Mouse (Mus musculus): Measurements from ENCODE around the gene Gab2. TPM values are rescaled to one million over a fixed set of nuclear protein-coding genes. Genes with fewer than 3 reads are reported as not detected.

The Gab2 gene
- total and polyA plus RNA-seq, 3 experiments = 0.12 to 0.50 (median 0.30) TPM

GRCm38 (mm10) chr7:97355068-97355841 lies 273.9 kb downstream of the Gab2 start:
- DNase-seq (ENCODE audit: extremely low read depth) = peak; percentile 61
- no peaks in the 10 kb centered on the region for H3K36me3 ChIP-seq (replicated peaks in 1 of 2; ENCODE audit: control insufficient read depth in 1 of 2, insufficient read depth in 1 of 2, low read length in 1 of 2)
- H3K79me2 ChIP-seq (replicated peaks; ENCODE audit: control insufficient read depth, extremely low read depth, insufficient read depth, poor library complexity, severe bottlenecking) = no peaks in the 10 kb centered on the region
- TF ChIP-seq UBTF (IDR thresholded peaks at IDR 0.05; ENCODE audit: low read depth, low read length) (no peak), KAT2A (IDR thresholded peaks at IDR 0.05; ENCODE audit: insufficient replicate concordance, low read length) (no peak), ELF1 (IDR thresholded peaks at IDR 0.05; ENCODE audit: low read depth, low read length) (peak; percentile 41; the same call in 1 of the 2 replicates), IRF4 (IDR thresholded peaks at IDR 0.05; ENCODE audit: low read depth, low read length) (peak; percentile 88), JUND (conservative IDR thresholded peaks at IDR 0.05; ENCODE audit: low read depth, low read length) (peak; percentile 48; the same call in 1 of the 2 replicates), HCFC1 (IDR thresholded peaks at IDR 0.05; ENCODE audit: low read depth, low read length) (no peak), CTCF (conservative IDR thresholded peaks at IDR 0.05 in 1 of 2, IDR thresholded peaks at IDR 0.05 in 1 of 2; ENCODE audit: low read depth in 2 of 2, low read length in 2 of 2) (0 out of 4 replicates have a peak, but pooled peaks of 1 of the 2 experiments have one; percentile 11), USF1 (IDR thresholded peaks at IDR 0.05; ENCODE audit: low read depth, low read length) (no peak), BHLHE40 (IDR thresholded peaks at IDR 0.05; ENCODE audit: low read depth, low read length) (peak; percentile 41), GABPA (IDR thresholded peaks at IDR 0.05; ENCODE audit: insufficient replicate concordance, low read depth, low read length) (no peak), E2F4 (IDR thresholded peaks at IDR 0.05; ENCODE audit: insufficient replicate concordance, low read depth, low read length) (no peak), ZMIZ1 (IDR thresholded peaks at IDR 0.05; ENCODE audit: low read depth, low read length) (no peak), RAD21 (IDR thresholded peaks at IDR 0.05; ENCODE audit: low read depth, low read length) (no peak; the same call in 1 of the 2 replicates), CHD2 (IDR thresholded peaks at IDR 0.05; ENCODE audit: low read length) (no peak), TCF12 (IDR thresholded peaks at IDR 0.05; ENCODE audit: low read depth, low read length) (no peak), ZKSCAN1 (IDR thresholded peaks at IDR 0.05; ENCODE audit: borderline replicate concordance, low read depth, low read length) (no peak), MYC (IDR thresholded peaks at IDR 0.05; ENCODE audit: low read depth, low read length) (peak; percentile 75; the same call in 1 of the 2 replicates), MAZ (IDR thresholded peaks at IDR 0.05; ENCODE audit: low read depth, low read length) (no peak), POLR2AphosphoS2 (IDR thresholded peaks at IDR 0.05; ENCODE audit: low read depth, low read length) (no peak), USF2 (conservative IDR thresholded peaks at IDR 0.05; ENCODE audit: low read depth, low read length) (no peak), NELFE (IDR thresholded peaks at IDR 0.05; ENCODE audit: low read depth, low read length) (no peak), MXI1 (IDR thresholded peaks at IDR 0.05; ENCODE audit: low read depth, low read length) (peak; percentile 80), MAX (IDR thresholded peaks at IDR 0.05; ENCODE audit: low read length) (peak; percentile 54; the same call in 1 of the 2 replicates), ZNF384 (IDR thresholded peaks at IDR 0.05; ENCODE audit: low read depth, low read length) (no peak), JUN (IDR thresholded peaks at IDR 0.05; ENCODE audit: insufficient read depth, low read depth, low read length) (peak; percentile 26; the same call in 1 of the 2 replicates), ZC3H11A (IDR thresholded peaks at IDR 0.05; ENCODE audit: low read depth, low read length) (no peak), POLR2A (IDR thresholded peaks at IDR 0.05; ENCODE audit: low read depth, low read length) (no peak), EP300 (IDR thresholded peaks at IDR 0.05; ENCODE audit: low read length) (peak; percentile 77), SMC3 (IDR thresholded peaks at IDR 0.05; ENCODE audit: low read depth, low read length) (0 out of 2 replicates have a peak, but pooled peaks have one; percentile 7), PAX5 (IDR thresholded peaks at IDR 0.05; ENCODE audit: low read length) (no peak), MAFK (IDR thresholded peaks at IDR 0.05; ENCODE audit: insufficient replicate concordance, low read length) (peak; percentile 50; the same call in 1 of the 2 replicates), NRF1 (IDR thresholded peaks at IDR 0.05; ENCODE audit: low read depth, low read length) (no peak), TBP (conservative IDR thresholded peaks at IDR 0.05; ENCODE audit: low read depth, low read length) (0 out of 2 replicates have a peak, but pooled peaks have one; percentile 43), ETS1 (conservative IDR thresholded peaks at IDR 0.05; ENCODE audit: low read depth, low read length) (peak; percentile 74), SIN3A (IDR thresholded peaks at IDR 0.05; ENCODE audit: low read length) (peak; percentile 64; the same call in 1 of the 2 replicates), RCOR1 (conservative IDR thresholded peaks at IDR 0.05; ENCODE audit: low read depth, low read length) (0 out of 2 replicates have a peak, but pooled peaks have one; percentile 49), MEF2A (IDR thresholded peaks at IDR 0.05; ENCODE audit: borderline replicate concordance, low read depth, low read length) (peak; percentile 69; the same call in 1 of the 2 replicates), CHD1 (IDR thresholded peaks at IDR 0.05; ENCODE audit: low read depth, low read length) (no peak)
- H3K4me1 ChIP-seq (ENCODE audit: control insufficient read depth in 1 of 2, insufficient read depth in 2 of 2) = peaks cover 18 to 50% of the 10 kb centered on the region in 2 experiments
- no peaks in the 10 kb centered on the region for H3K27me3 ChIP-seq (replicated peaks)
- in situ Hi-C loops (cut with MboI; ENCODE audit: low pct_ligation_motif_present, low pct_unique_long_range_greater_than_20kb, low sequenced_read_pairs) (no loop called here), dilution Hi-C loops (cut with MboI; ENCODE audit: extremely low pct_ligation_motif_present, extremely low pct_unique_long_range_greater_than_20kb, low sequenced_read_pairs) (no loop called here)
- H3K27ac ChIP-seq (ENCODE audit: insufficient read depth, low read depth) = peak overlapping the region; percentile 62
- H3K4me2 ChIP-seq (ENCODE audit: insufficient read depth, low read depth, poor library complexity, severe bottlenecking) = peak overlapping the region; percentile 10
- no peak overlapping the region for H3K4me3 ChIP-seq (replicated peaks in 1 of 3; ENCODE audit: low read depth in 2 of 3, low read length in 2 of 3, poor library complexity in 1 of 3)
- no peaks in the 10 kb centered on the region for H3K9me3 ChIP-seq (replicated peaks; ENCODE audit: low read length)
- peak overlapping the region; percentile 34 for H3K9ac ChIP-seq (ENCODE audit: insufficient read depth, low read depth)
